Mouse (Mus musculus) cerebellum, adult 8-10 months (tissue): ENCODE measurements around the gene Sox5.

ENCODE experiments used
- DNase-seq: peaks from one replicate; pipeline ENCODE4 v3.0.0; 2022

Gene Sox5

GRCm38 (mm10) chr6:144477287-144478064 is 304.3 kb downstream of the Sox5 start:
- no peak for DNase-seq

- DNase-seq = no peak
Measured at GRCm38 (mm10) chr6:144473437-144473836, 308.3 kb downstream of the Sox5 start.

DNA sequence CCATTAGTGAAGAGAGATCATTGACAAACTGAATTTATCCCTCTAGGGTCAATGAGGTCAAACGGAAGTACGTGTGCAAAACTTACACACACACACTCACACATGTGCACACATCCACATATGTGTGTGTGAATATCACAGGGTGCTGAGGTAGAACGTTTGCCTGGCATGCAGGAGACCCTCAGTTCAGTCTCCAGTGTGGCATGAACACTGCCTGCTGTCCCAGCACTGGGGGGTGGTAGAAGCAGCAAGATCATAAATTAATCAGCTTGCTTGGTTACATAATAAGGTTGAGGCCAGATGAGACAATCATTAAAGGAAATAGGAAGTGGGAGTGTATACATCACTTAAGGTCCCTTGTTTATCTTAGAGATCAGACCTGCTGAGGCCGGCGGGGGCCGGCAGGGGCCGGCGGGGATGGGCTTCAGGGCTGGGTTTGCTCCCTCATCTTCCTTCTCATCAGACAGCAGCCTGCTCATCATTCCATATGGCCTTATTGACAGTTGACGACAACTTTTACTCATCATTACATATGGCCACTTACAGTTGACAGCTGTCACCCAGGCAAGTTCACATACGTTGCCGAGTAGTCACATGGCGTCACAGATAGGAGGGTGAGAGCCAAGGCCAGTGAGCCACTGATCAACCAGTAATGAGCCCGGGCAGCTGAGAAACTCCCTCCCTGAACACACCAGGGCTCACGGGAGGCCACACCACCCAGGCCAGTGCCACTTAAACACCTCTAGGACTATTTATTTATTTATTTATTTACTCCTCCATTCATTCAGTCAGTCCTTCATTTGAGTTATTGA is 309.5 kb downstream of the Sox5 start:
- no peak for DNase-seq

DNA sequence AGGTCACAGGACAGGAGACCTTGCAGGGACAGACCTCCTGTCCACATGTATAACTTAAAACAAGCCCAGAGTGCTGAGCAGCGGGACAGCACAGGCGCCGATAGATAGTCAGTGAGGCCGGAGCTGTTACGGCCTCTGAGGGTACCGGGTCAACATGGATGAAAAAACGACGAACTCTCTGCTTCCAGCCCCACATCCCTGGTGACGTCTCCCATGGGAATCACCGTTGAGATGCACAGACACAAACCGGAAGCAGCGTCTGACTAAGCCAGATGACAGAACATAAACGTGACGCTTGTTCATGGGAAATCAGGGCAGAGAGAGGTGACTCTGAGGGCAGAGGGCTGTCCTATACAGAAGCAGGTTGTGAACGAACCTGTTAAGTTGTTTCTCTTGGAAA is 315.1 kb downstream of the Sox5 start:
- no peak for DNase-seq

DNA sequence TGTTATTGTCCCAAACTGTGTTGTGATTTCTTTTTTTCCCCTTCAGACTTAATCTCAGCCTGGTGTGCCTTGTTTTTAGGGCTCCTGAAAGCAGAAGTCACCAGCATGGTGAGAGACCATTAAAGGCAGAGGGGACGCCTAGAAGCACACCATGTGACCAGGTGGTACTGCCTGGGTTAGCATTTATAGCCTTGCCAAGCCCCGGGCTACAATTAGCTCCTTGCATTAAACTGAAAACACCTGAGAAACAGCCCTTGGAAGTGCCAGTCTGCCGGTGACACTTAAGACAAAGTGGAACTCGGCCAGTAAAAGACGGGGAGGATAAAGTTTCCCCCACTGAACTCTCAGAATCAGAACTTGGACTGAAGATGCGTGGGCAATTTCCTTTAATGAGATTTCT is 318.1 kb downstream of the Sox5 start:
- no peak for DNase-seq

GRCm38 (mm10) chr6:144463274-144463673 is 318.5 kb downstream of the Sox5 start:
- DNase-seq = no peak

GRCm38 (mm10) chr6:144459486-144459885 is 322.3 kb downstream of the Sox5 start:
- DNase-seq = peak; percentile 39

DNA sequence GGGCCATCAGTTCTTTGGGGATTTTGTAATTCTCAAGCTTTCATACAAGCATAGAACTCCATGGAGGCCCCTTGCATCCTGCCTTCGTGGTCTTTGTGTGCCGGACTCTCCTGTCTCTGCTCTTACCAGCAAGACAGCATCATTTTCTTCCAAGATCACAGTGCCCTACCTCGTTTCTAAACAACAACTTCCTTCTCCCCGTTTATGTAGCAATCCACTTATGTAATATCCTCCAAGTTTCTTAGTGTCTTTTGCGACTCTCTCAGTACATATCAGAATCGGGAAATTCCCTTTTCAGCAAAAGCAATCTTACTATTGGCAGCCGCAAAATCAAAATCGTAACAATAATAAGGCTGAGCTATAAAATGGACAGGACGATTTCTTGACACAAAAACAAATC is 324.3 kb downstream of the Sox5 start:
- DNase-seq = no peak

GRCm38 (mm10) chr6:144454291-144455276 is 327.2 kb downstream of the Sox5 start:
- DNase-seq = no peak

GRCm38 (mm10) chr6:144453605-144454004 is 328.2 kb downstream of the Sox5 start:
- DNase-seq = no peak

DNA sequence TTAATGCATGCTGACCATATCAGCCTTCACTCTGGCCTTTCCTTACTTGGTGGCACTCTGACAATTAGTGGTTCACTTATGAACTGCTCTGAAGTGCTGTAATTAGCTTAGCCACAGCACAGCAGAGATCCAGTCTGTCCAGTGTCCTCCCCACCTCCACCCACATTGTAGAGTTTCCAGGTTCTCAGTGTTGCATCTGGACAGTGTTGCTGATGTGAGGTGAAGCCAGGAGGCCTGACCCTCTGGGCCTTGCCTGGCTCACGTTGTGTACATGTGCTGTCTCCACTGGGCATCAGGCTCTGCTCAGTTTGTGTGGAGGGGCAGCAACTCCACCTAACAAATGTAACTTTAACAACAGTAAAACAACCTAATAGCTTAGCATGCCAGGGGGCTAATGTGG is 328.6 kb downstream of the Sox5 start:
- DNase-seq = no peak

GRCm38 (mm10) chr6:144452200-144452977 is 329.4 kb downstream of the Sox5 start:
- no peak for DNase-seq

- no peak for DNase-seq
Measured at GRCm38 (mm10) chr6:144451631-144452030, 330.1 kb downstream of the Sox5 start.

DNA sequence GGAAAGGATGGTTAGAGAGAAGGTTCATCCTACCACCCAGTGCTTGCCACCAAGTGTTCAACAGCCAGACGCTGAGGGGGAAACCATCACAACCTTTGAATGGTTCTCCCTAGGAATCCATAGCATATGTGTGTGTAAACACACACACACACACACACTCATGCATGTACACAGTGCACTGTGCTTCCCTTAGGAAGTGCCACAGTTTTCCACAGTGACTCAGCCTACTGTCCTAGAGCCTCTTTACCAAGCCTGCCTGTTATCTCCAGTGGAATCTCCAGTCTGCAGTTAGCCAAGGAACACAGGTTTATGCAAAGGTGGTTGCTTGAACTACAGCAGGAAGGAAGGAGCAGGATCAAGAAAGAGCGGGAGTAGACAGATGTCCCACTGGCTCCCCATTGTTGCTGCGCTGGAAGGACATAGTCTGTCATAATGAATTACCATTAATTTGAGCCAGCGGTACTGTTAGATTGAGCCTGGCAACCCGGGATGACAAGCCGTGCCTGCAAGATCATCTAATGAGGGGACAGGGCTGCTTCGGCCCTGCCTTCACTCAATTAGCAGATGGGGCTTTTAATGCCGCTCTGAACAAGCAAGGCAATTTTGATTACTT is 335.9 kb downstream of the Sox5 start:
- no peak for DNase-seq

DNA sequence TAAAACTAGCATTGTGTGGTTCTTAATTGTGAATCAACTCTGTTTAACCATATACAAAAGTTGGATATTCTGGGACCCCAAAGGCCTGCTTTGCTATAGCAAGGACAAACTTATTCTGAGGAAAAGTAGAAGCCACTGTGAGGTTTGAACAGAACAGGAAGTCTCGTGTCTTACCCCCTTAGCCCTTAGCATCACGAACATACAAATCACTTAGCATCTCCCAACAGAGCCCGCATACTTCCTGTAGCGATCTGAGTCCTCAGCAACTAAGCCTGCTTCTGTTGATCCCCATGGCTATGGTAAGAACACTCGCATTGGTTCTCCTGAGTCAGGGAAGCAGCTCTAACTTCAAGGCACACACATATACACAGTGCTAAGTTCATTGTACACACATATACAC is 337.4 kb downstream of the Sox5 start:
- no peak for DNase-seq

DNA sequence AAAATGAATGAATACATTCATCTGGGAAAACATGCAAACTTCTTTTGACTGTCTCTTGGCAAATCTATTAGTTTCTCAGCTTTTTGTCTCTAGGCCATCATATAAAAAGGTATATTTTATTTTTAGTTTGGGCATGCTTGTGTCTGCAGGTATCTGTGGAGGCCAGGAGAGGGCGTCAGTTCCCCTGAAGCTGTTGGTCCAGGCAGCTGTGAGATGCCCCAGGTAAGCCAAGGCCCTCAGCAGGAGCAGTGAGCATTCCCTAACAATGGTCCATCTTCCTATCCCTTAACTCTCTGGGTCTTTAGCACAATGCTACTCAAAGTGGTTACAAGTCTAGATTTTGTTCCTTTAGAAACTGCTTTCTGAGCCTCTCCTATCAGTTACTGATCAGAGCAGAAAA is 338.1 kb downstream of the Sox5 start:
- no peak for DNase-seq

GRCm38 (mm10) chr6:144429276-144429675 is 352.5 kb downstream of the Sox5 start:
- no peak for DNase-seq

GRCm38 (mm10) chr6:144408030-144408429 is 373.7 kb downstream of the Sox5 start:
- no peak for DNase-seq

DNA sequence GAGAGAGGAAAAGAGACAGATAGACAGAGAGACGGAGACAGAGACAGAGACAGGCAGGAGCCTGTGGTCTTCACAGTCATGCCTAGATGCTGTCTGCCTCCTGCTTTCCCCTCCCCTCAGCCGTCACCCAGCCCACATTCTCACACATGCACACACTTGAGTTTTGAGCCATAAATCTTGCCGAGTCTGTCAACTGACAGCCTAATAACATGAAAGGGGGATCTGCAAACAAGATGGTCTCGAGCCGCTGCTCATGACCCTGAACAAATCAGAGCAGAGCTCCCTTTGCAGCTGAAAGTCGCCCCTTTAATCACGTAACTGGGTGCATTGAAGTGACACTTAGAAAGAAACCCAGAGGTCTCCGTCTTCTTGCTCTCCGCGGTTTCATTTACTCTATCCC is 383.7 kb downstream of the Sox5 start:
- DNase-seq = no peak

GRCm38 (mm10) chr6:144393151-144393550 is 388.6 kb downstream of the Sox5 start:
- DNase-seq = no peak

DNA sequence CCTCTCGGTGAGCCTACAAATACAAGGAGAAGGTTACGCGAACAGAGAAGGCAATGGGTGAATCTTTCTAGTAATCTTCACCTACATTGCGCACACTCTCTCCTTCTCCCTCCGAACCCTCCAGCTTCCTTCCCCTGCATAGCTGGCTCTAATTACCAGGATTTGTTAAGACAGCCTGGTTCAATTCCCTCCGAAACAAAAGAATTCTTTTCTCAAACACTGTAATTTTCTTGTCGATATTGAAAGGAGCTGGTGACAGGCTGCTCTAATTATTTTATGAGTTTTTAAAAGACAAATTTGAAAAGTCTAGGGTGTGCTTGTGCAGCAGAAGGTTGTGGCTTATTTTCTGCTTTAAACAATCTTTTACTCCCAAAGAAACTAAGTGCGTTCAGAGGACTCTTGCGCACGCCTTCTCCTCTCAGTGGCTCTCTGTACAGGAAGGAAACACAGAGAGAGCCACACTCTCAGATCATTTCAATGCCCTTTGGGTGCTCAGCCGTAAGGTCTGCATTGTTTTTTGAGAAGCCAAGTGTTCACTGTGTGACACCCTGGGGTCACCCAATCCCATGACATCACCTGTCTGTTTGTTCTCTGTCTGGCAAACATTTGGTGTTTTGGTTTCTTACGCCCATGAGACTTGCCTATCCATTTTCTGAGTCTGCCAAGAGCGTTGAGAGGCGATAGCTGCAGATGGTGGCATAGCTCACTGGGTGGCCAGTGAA is 392.3 kb downstream of the Sox5 start:
- DNase-seq = no peak
